Mouse (Mus musculus) effector memory CD4-positive, alpha-beta T cell, adult 7 months (primary cell): ENCODE data around the gene Pigs. TPM values are rescaled to one million over a fixed set of nuclear protein-coding genes. Genes with fewer than 3 reads are reported as not detected.

Source experiments
- polyA plus RNA-seq: library from polyadenylated mRNA; unstranded; fragments of 100-300 nt; shearing (Covaris generic); gene quantifications from one replicate; pipeline ENCODE4 v1.2.1, GENCODE M21; 2017

Pigs gene
- 69.6 TPM for polyA plus RNA-seq

DNA sequence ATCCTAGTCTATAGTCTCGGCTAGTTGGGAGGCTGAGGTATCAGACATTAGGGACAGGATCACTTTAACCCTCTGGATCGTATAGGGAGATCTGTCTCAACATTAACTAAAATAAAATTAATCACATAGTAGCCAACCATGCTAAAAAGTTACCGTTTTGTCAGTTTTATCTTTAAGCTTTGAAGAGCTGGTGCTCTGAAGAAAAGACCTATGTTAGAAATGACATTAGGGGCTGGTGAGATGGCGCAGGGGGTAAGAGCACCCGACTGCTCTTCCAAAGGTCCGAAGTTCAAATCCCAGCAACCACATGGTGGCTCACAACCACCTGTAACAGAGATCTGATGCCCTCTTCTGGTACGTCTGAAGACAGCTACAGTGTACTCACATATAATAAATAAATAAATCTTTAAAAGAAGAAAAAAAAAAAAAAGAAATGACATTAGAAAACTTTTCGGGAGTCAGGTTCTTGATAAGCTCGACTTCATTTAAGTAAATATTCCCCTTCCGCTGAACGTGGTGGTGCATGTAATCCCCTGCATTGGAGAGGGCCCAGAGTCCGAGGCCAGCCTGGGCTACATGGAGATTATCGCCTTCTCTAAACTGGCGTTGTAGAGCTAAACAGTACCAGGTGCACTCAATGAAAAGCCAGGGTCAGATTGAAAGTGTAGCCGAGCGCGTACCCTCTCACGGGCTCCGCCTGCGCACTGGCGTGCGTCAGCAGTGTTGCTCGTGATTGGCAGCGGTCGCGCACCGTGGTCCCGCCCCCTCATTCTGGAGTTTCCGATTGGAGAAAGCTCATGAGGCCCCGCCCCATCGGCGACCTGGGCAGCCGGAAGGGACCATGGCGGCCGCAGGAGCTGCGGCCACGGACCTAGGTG is at the start of gene Pigs:
Pigs (plus strand) TSS at position 782 of the 878 bp plus-strand sequence.

DNA sequence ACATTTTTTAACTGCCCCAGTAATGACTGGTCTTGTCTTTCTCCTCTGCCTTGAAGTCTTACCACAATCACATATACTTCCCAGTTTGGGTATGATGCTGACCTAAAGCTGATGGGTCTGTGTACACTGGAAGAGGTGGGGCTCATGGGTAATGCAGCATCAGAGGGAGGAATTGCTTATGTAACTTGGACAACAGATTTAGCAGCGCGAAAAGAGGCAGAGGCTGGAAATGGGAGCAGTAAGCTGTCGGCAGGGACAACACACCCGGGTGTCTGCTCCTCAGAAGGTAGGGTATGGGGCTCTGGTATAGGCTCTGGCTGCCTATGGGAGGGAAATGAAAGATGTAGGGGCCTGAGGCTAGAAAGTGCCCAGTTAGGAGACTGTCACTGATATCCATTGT is 37.6 kb upstream of the Pigs start, which contains the start of gene BC030499:
BC030499 (plus strand) TSS at position 188 of the 400 bp plus-strand sequence.

DNA sequence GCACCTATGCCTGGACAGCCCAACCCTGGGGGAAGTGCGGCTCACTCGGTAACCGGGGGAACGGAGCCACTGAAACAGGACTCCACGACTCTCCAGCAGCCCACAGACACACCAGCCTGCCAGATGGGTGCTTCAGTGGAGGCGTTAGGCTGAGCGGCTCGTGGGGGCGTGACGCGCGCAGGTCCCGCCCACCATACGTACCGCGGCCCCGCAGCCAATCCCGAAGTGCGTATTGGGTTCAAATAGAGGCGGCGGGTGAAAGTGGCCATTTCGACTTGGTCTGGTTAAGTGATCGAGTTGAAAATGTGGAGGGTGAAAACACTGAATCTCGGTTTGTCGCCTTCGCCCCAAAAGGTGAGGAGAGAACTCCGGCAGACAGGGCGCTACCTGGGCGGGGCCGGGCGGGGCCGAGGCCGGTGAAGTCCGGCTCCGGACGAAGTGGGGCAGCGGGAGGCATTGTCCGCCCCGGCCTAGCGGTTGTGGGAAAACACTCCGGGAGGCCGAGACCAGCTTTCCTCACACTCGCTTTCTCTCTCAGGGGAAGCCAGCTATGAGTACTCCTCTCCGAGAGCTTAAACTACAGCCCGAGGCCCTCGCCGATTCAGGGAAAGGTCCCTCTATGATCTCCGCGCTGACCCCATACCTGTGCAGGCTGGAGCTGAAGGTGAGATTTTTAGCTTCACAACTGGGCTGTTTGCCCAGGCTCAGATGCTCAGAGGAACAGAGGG is 26.7 kb upstream of the Pigs start, which contains the start of gene Spag5:
Spag5 (plus strand) TSS at position 173 of the 728 bp plus-strand sequence.

DNA sequence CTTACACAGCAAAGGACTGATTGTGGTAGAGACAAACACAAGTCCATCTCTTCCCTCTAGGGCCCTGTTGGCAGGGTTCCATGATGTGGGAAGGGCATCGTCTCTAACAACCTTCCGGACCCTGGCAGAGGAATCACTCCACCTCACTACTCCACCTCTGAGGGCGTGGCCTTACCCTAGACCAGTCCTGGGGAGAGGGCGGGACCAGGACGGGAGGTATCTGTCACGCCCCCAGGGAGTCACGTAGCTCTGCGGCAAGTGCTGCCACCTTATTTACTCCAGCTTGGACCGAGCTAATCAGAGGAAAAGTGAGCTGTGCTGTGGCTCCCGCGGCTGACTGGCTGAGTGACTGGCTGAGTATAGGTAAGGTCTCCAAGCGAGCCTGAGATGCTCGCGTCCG is 5.4 kb upstream of the Pigs start, which contains the start of gene Aldoc:
Aldoc (plus strand) TSS at position 109 of the 400 bp plus-strand sequence.

DNA sequence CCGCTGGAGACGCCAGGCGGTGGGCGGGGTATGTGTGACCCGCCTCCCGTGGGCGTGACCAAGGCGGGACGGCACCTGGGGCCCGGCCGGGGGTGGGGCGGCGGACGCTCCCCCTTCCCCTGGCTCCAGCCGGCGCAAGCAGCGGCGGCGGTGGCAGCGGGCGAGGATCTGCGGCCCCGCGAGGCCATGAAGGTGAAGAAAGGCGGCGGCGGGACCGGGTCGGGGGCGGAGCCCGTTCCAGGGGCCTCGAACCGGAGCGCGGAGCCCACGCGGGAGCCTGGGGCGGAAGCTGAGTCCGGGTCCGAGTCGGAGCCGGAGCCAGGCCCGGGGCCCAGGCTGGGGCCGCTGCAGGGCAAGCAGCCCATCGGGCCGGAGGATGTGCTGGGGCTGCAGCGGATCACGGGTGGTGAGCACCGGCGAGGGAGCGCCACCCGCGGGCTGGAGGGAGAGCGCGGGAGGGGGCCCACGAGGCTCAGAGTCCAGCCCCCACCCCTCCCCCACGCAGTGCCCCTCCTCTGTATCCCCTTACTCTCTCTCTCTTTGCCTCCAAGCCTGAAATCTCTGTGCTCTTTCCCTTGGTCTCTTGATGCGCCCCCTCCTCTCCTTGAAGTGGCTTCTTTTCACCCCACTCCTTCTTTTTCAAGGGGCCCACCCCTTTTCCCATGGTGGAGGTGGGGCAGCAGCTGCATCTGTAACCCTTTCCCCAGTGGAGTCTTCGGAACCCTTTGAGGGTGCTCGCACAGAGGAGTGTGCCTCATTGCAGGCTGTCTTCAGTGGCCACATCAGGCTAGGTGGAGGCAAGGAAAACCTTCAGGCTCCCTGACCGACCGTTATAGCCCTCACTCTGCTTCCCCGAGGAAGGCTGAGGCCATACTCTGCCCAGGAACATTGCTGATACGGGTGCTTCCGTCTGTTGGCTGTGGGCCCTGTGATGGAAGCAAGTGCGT is 15.4 kb downstream of the Pigs start, which contains the start of gene Unc119:
Unc119 (plus strand) TSS at position 102 of the 947 bp plus-strand sequence.

DNA sequence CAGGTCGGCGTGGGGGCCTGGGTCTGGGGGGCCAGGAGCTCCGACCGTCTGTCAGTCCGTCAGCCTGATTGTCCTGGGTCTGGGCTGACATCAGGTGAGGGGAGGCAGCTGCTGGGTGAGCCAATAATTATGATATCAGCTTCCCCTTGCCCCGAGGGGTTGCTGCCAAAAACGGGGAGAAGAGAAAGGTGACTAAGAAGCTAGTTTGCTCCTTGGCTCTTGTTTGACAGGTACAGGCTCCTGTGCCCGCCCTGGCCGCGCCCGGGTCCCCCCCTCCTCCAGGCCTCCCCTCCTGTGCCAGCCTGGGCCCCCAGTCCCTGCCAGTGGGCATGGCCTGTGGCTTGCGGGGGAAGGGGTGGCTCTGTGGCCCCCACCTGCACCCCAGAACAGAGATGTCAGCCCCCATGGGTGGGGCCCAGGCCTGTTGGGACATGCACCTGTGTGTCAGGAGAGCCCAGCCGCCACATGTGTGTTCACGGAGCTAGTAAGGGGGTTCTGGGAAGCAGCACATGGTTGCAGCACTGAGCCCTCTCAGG is 58.4 kb downstream of the Pigs start, which contains the start of gene Foxn1:
Foxn1 (minus strand) TSS at position 51 of the 536 bp plus-strand sequence.

Other genes starting within 250 kb of the Pigs start
- 32.3 TPM for gene Eral1, start 248.0 kb upstream of the Pigs start, polyA plus RNA-seq
- 16.0 TPM for gene Fam222b, start 233.8 kb upstream of the Pigs start, polyA plus RNA-seq
- 113 TPM for gene Traf4, start 162.8 kb upstream of the Pigs start, polyA plus RNA-seq
- 17.3 TPM for gene Nek8, start 151.7 kb upstream of the Pigs start, polyA plus RNA-seq
- 8.1 TPM for gene Tlcd1, start 151.7 kb upstream of the Pigs start, polyA plus RNA-seq
- gene Rpl23a, start 144.8 kb upstream of the Pigs start, polyA plus RNA-seq, result 1,583 TPM
- not detected for gene Rab34, start 140.0 kb upstream of the Pigs start, polyA plus RNA-seq
- 0.28 TPM for gene Proca1, start 135.0 kb upstream of the Pigs start, polyA plus RNA-seq
- 114 TPM for gene Sdf2, start 82.7 kb upstream of the Pigs start, polyA plus RNA-seq
- 35.0 TPM for gene Supt6, start 82.4 kb upstream of the Pigs start, polyA plus RNA-seq
- 57.3 TPM for gene 2610507B11Rik, start 66.7 kb upstream of the Pigs start, polyA plus RNA-seq
- gene BC030499, start 37.6 kb upstream of the Pigs start, polyA plus RNA-seq, result 0.52 TPM
- gene Spag5, start 26.9 kb upstream of the Pigs start, polyA plus RNA-seq, result 0.88 TPM
- 6.8 TPM for gene Aldoc, start 5.4 kb upstream of the Pigs start, polyA plus RNA-seq
- gene Unc119, start 15.1 kb downstream of the Pigs start, polyA plus RNA-seq, result 29.6 TPM
- 0.30 TPM for gene Foxn1, start 58.1 kb downstream of the Pigs start, polyA plus RNA-seq
- gene Slc13a2, start 93.8 kb downstream of the Pigs start, polyA plus RNA-seq, result not detected
- gene Slc46a1, start 137.3 kb downstream of the Pigs start, polyA plus RNA-seq, result 0.62 TPM
- gene Sarm1, start 169.3 kb downstream of the Pigs start, polyA plus RNA-seq, result 2.6 TPM
- not detected for gene Vtn, start 170.7 kb downstream of the Pigs start, polyA plus RNA-seq
- not detected for gene Sebox, start 175.0 kb downstream of the Pigs start, polyA plus RNA-seq
- 17.1 TPM for gene Tmem199, start 183.8 kb downstream of the Pigs start, polyA plus RNA-seq
- gene Poldip2, start 183.8 kb downstream of the Pigs start, polyA plus RNA-seq, result 33.7 TPM
- gene Tnfaip1, start 207.9 kb downstream of the Pigs start, polyA plus RNA-seq, result 15.2 TPM
- 61.7 TPM for gene Ift20, start 207.9 kb downstream of the Pigs start, polyA plus RNA-seq
- gene Tmem97, start 222.4 kb downstream of the Pigs start, polyA plus RNA-seq, result 16.8 TPM